Mouse (Mus musculus): ENCODE measurements around the gene Pik3c2b. TPM values are rescaled to one million over a fixed set of nuclear protein-coding genes. Genes with fewer than 3 reads are reported as not detected.

Gene Pik3c2b
- total and polyA plus RNA-seq, 3 experiments: 14.6 to 19.9 (median 19.4) TPM

DNA sequence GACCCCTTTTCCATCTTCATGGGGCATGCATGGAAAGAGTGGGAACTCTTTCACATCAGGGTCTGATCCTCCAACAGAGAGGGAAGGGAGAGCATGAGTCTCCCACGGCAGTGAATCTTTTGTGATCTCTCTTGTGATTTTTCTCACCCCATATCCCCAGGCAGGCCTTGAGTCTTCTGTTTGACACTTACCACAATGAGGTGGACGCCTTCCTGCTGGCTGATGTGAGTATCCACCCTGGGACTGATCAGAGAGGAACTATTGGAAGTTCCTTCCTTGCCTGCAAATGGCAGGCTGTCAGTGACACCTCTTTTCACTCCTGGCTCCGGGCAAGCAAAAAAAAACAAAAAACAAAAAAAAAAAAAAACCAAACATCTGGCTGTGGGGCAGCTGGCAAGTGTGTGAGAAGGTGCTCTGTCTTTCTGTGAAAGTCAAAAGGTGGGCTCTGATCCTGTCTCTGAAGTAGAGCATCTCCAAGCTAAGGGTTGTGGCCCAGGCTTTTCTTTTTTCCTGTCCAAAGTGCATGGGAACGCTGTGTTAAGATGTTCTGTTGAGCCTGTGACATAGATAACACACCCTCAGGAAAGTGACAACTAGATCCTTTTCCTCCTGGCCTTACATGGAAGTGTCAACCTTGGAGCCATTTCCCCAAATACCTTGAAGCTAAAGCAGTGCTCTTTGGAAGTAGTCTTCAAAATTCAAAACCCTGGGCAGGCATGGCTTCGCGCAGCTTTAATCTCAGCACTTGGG is 30.4 kb downstream of the Pik3c2b start:
- no peak overlapping the region for H3K4me3 ChIP-seq
- DNase-seq: no peak
- H3K27me3 ChIP-seq (ENCODE audit: control insufficient read depth, insufficient read depth, low read length): no peaks in the 10 kb centered on the region
- no peaks in the 10 kb centered on the region for H3K79me2 ChIP-seq (replicated peaks; ENCODE audit: control insufficient read depth, insufficient read depth, low read length)
- intact Hi-C loops (cut with DNase I): no loop called here
- peaks cover 45% of the 10 kb centered on the region for H3K4me1 ChIP-seq (ENCODE audit: control insufficient read depth, insufficient read depth, low read length)
- WGBS: 50% methylated on average over 6 of the region's 6 CpGs
- H3K9ac ChIP-seq (ENCODE audit: low read depth, low read length): no peak overlapping the region
- peak overlapping the region; percentile 94 for H3K27ac ChIP-seq
- no peak for TF ChIP-seq EP300 (IDR thresholded peaks at IDR 0.05; ENCODE audit: insufficient read depth, low read depth, low read length)
- TF ChIP-seq POLR2A (IDR thresholded peaks at IDR 0.05; ENCODE audit: insufficient read depth, low read depth, low read length): 0 out of 2 replicates have a peak, but pooled peaks have one; percentile 21
- H3K36me3 ChIP-seq (ENCODE audit: control insufficient read depth, insufficient read depth, low read length): peaks cover 29% of the 10 kb centered on the region

DNA sequence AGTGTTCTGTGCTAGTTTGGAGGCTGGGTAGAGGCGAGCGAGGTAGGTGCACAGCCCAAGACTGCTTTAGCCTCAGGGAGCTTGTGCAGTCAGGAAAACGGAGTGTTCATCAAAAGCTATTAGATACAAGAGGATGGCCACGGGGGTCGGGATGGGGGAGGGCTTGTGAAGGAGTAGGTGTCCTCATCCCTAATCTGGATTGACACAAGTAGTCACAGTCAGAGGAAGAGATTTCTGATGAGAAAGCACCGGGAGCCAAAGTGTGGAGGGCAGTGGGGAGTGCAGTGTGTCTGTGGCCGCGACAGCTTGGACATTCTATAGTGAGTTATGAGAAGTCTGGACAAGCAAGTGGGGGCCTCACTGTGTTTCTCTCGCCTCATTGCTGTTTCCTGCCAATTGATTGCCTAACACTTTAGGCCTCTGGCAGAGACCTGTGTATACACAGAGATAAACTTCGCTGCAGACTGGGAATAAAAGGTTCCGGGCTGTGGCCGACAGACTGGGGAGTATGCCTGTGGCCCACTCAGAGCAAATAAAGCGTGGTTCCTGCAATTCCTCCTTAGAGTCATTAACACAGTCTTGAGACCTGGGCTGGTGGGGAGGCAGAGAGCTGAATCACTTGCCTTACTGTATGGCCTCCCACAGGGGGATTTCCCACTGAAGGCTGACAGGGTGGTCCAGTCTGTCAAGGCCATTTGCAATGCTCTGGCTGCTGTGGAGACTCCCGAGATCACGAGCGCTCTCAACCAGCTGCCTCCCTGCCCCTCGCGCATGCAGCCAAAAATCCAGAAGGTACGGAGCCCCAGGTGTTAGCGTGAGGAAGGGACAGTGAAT is 31.4 kb downstream of the Pik3c2b start:
- Histone ChIP-seq H3K36me3 (ENCODE audit: control insufficient read depth, insufficient read depth, low read length) (peaks cover 24% of the 10 kb centered on the region), H3K27ac (peak overlapping the region; percentile 94), H3K4me3 (no peak overlapping the region), H3K9ac (ENCODE audit: low read depth, low read length) (0 out of 2 replicates have a peak overlapping the region, but pooled peaks have one; percentile 21), H3K79me2 (replicated peaks; ENCODE audit: control insufficient read depth, insufficient read depth, low read length) (no peaks in the 10 kb centered on the region), H3K27me3 (ENCODE audit: control insufficient read depth, insufficient read depth, low read length) (no peaks in the 10 kb centered on the region), H3K4me1 (ENCODE audit: control insufficient read depth, insufficient read depth, low read length) (peaks cover 35% of the 10 kb centered on the region)
- TF ChIP-seq POLR2A (IDR thresholded peaks at IDR 0.05; ENCODE audit: insufficient read depth, low read depth, low read length) (no peak), CTCF (IDR thresholded peaks at IDR 0.05) (no peak), EP300 (IDR thresholded peaks at IDR 0.05; ENCODE audit: insufficient read depth, low read depth, low read length) (peak; percentile 60; the same call in 1 of the 2 replicates)
- 38% methylated on average over 20 of the region's 20 CpGs for WGBS
- DNase-seq: peak; percentile 55 to 72
- intact Hi-C loops (cut with DNase I): no loop called here

GRCm38 (mm10) chr1:133077606-133078337 is 32.3 kb downstream of the Pik3c2b start:
- no peak overlapping the region for H3K4me3 ChIP-seq
- no peak for TF ChIP-seq EP300 (IDR thresholded peaks at IDR 0.05; ENCODE audit: insufficient read depth, low read depth, low read length)
- TF ChIP-seq POLR2A (IDR thresholded peaks at IDR 0.05; ENCODE audit: insufficient read depth, low read depth, low read length): no peak
- no peak for TF ChIP-seq CTCF (IDR thresholded peaks at IDR 0.05)
- intact Hi-C loops (cut with DNase I): no loop called here
- peak overlapping the region; percentile 94 for H3K27ac ChIP-seq
- no peaks in the 10 kb centered on the region for H3K79me2 ChIP-seq (replicated peaks; ENCODE audit: control insufficient read depth, insufficient read depth, low read length)
- peak in 1 of 2 experiments; percentile 40 for DNase-seq
- no peaks in the 10 kb centered on the region for H3K27me3 ChIP-seq (ENCODE audit: control insufficient read depth, insufficient read depth, low read length)
- no peak overlapping the region for H3K9ac ChIP-seq (ENCODE audit: low read depth, low read length)
- H3K4me1 ChIP-seq (ENCODE audit: control insufficient read depth, insufficient read depth, low read length): peaks cover 27% of the 10 kb centered on the region
- WGBS: 40% methylated on average over 12 of the region's 12 CpGs
- peaks cover 21% of the 10 kb centered on the region for H3K36me3 ChIP-seq (ENCODE audit: control insufficient read depth, insufficient read depth, low read length)

- H3K27me3 ChIP-seq (ENCODE audit: control insufficient read depth, insufficient read depth, low read length): no peaks in the 10 kb centered on the region
- H3K36me3 ChIP-seq (ENCODE audit: control insufficient read depth, insufficient read depth, low read length): peaks cover 24% of the 10 kb centered on the region
- DNase-seq: no peak
- no peak overlapping the region for H3K4me3 ChIP-seq
- H3K27ac ChIP-seq: peak overlapping the region; percentile 17; the same call in 1 of the 2 replicates
- no peak overlapping the region for H3K9ac ChIP-seq (ENCODE audit: low read depth, low read length)
- intact Hi-C loops (cut with DNase I): no loop called here
- peaks cover 25% of the 10 kb centered on the region for H3K4me1 ChIP-seq (ENCODE audit: control insufficient read depth, insufficient read depth, low read length)
- no peaks in the 10 kb centered on the region for H3K79me2 ChIP-seq (replicated peaks; ENCODE audit: control insufficient read depth, insufficient read depth, low read length)
- TF ChIP-seq POLR2A (IDR thresholded peaks at IDR 0.05; ENCODE audit: insufficient read depth, low read depth, low read length): no peak
- no peak for TF ChIP-seq CTCF (IDR thresholded peaks at IDR 0.05)
- TF ChIP-seq EP300 (IDR thresholded peaks at IDR 0.05; ENCODE audit: insufficient read depth, low read depth, low read length): no peak
- WGBS: 46% methylated on average over 1 of the region's 1 CpGs
These were observed 32.9 kb downstream of the Pik3c2b start for GRCm38 (mm10) chr1:133078338-133078727.

DNA sequence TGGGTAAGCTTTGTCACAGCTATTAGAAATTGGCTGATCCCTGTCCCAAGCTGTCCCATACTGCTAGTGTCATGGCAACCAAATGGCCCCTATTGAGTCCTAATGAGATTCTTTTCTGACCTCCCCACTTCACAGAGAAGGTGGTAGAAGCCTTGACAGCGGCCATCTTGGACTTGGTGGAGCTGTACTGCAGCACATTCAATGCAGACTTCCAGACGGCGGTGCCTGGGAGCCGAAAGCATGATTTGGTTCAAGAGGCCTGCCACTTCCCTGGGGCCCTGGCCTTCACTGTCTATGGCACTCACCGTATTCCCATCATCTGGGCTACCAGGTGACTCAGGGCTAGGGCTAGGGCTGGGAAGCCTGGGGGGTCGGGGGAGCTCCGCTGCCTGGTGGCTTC is 34.0 kb downstream of the Pik3c2b start:
- 97% methylated on average over 7 of the region's 7 CpGs for WGBS
- intact Hi-C loops (cut with DNase I): no loop called here

More for the DNA sequence above, 34.0 kb downstream of the Pik3c2b start:
- Histone ChIP-seq H3K4me1 (ENCODE audit: control insufficient read depth, insufficient read depth, low read length) (peaks cover 22% of the 10 kb centered on the region), H3K27me3 (ENCODE audit: control insufficient read depth, insufficient read depth, low read length) (no peaks in the 10 kb centered on the region), H3K79me2 (replicated peaks; ENCODE audit: control insufficient read depth, insufficient read depth, low read length) (no peaks in the 10 kb centered on the region), H3K27ac (no peak overlapping the region), H3K4me3 (no peak overlapping the region), H3K36me3 (ENCODE audit: control insufficient read depth, insufficient read depth, low read length) (peaks cover 21% of the 10 kb centered on the region), H3K9ac (ENCODE audit: low read depth, low read length) (no peak overlapping the region)
- TF ChIP-seq CTCF (IDR thresholded peaks at IDR 0.05): no peak
- TF ChIP-seq EP300 (IDR thresholded peaks at IDR 0.05; ENCODE audit: insufficient read depth, low read depth, low read length): no peak
- TF ChIP-seq POLR2A (IDR thresholded peaks at IDR 0.05; ENCODE audit: insufficient read depth, low read depth, low read length): no peak
- DNase-seq: no peak
